Mouse (Mus musculus) liver, adult 2 months (tissue): ENCODE measurements around the gene Eml1.

Experiments
- CTCF ChIP-seq: fragments of 200-500 bp; IDR thresholded peaks from 2 replicates; pipeline ENCODE4 v1.5.1; 2011; ENCODE audit warnings: low read depth, low read length, control low read depth
- POLR2A ChIP-seq: fragments of 200-500 bp; IDR thresholded peaks from 2 replicates; pipeline ENCODE4 v1.6.1; 2011; ENCODE audit warnings: low read length, control low read depth; ENCODE audit not compliant: insufficient read depth; ENCODE audit errors: extremely low read depth

DNA sequence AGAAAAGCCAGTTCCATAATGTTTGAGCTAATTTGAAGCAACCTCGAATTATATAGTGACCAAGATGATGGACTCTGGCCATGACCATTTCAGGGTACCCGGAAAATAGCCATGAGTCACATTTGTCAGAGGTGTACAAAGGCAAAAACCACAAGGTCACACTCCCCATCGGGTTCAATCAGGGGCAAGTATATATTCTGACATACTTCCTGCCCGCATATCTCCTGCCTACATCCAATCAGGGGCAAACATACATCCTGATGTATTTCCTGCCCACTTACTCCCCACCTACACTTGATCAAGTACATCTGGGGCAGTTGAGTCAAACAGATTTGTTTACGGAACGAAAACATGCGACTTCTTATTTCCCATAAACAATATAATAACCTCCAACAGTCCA, 77.6 kb downstream of the Eml1 start:
- no peak for TF ChIP-seq CTCF
- TF ChIP-seq POLR2A: no peak
